Mouse (Mus musculus): ENCODE measurements around the gene Btbd9. TPM values are rescaled to one million over a fixed set of nuclear protein-coding genes. Genes with fewer than 3 reads are reported as not detected.

The Btbd9 gene
- total and polyA plus RNA-seq, 2 experiments from 2014 or later: 85.5 to 138 TPM

DNA sequence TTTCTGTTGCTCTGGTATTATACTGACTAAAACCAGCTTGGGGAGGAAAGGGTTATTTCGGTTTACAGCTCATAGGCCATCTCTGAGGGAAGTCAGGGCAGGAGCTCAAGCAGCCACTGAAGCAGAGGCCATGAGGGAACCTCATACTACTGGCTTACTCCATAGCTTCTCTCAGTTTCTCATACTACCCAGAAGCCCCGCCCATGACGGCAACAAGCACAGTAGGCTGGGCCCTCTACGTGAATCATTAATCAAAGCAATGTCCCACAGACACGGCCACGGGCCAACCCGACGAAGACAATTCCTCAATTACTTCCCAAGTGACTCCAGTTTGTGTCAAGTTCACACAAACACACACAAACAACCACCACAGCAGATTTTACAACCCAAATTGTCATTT, 6.1 kb downstream of the Btbd9 start:
- ATAC-seq (ENCODE audit: low FRiP score) (no peak), DNase-seq (ENCODE audit: low spot score) (no peak)
- TF ChIP-seq CTCF (IDR thresholded peaks at IDR 0.05): no peak
- Histone ChIP-seq H3K4me1 (ENCODE audit: insufficient read depth, low read length) (peaks cover 3% of the 10 kb centered on the region), H3K27ac (ENCODE audit: low read depth, low read length) (no peak overlapping the region), H3K9ac (replicated peaks; ENCODE audit: low read length, poor library complexity, severe bottlenecking) (no peak overlapping the region), H3K27me3 (ENCODE audit: insufficient read depth, low read length) (no peaks in the 10 kb centered on the region), H3K4me2 (ENCODE audit: low read depth, low read length, poor library complexity, severe bottlenecking) (no peak overlapping the region), H3K9me3 (ENCODE audit: low read length) (no peaks in the 10 kb centered on the region), H3K4me3 (ENCODE audit: low read depth, low read length) (no peak overlapping the region), H3K36me3 (ENCODE audit: insufficient read depth, low read length) (no peaks in the 10 kb centered on the region)
- WGBS: 83% methylated on average over 8 of the region's 8 CpGs

DNA sequence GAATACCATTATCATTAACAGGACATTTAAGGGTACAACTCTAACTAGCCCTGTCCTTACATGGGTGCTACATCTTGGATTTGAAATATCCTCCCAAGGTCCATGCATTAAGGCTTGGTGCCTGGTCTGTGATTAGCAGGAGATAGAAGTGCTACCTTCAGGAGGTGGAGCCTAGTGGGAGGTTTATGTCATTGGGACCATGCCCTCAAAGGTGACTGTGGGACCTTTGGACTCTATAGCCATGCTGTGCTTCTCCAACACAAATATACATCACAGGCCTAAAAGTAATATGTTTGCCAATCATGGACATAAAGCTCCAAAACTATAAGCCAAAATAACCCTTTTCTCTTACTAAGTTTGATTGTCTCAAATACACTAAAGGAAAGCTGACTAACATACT, 7.8 kb downstream of the Btbd9 start:
- Histone ChIP-seq H3K4me2 (ENCODE audit: low read depth, low read length, poor library complexity, severe bottlenecking) (no peak overlapping the region), H3K9ac (replicated peaks; ENCODE audit: low read length, poor library complexity, severe bottlenecking) (no peak overlapping the region), H3K27me3 (ENCODE audit: insufficient read depth, low read length) (no peaks in the 10 kb centered on the region), H3K27ac (ENCODE audit: low read depth, low read length) (no peak overlapping the region), H3K4me3 (ENCODE audit: low read depth, low read length) (no peak overlapping the region), H3K9me3 (ENCODE audit: low read length) (no peaks in the 10 kb centered on the region), H3K36me3 (ENCODE audit: insufficient read depth, low read length) (no peaks in the 10 kb centered on the region), H3K4me1 (ENCODE audit: insufficient read depth, low read length) (no peaks in the 10 kb centered on the region)
- DNase-seq (ENCODE audit: low spot score) (no peak), ATAC-seq (ENCODE audit: low FRiP score) (no peak)
- TF ChIP-seq CTCF (IDR thresholded peaks at IDR 0.05): no peak

DNA sequence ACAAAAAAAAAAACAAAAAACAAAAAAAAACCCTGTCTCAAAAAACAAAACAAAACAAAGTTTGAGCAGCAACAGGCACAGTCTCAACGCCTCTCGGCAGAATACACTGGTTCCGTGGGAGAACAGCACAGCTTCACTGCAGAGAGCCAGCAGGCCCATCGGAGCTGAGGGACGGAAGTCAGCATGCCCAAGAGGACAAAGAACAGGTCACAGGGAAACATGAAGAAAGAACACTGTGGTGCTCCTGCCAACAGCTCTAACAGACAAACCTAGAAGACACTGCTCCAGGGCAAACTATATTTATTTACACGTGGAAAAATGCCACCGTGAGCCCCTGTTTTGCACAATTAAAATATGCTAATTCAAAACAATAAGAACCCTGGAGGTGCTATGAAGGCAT, 11.3 kb downstream of the Btbd9 start:
- no peak for DNase-seq (ENCODE audit: low spot score)
- no peak overlapping the region for H3K9ac ChIP-seq (replicated peaks; ENCODE audit: low read length, poor library complexity, severe bottlenecking)
- no peaks in the 10 kb centered on the region for H3K36me3 ChIP-seq (ENCODE audit: insufficient read depth, low read length)
- H3K9me3 ChIP-seq (ENCODE audit: low read length): no peaks in the 10 kb centered on the region
- no peak for TF ChIP-seq CTCF (IDR thresholded peaks at IDR 0.05)
- no peak for ATAC-seq (ENCODE audit: low FRiP score)
- no peaks in the 10 kb centered on the region for H3K27me3 ChIP-seq (ENCODE audit: insufficient read depth, low read length)
- no peak overlapping the region for H3K4me3 ChIP-seq (ENCODE audit: low read depth, low read length)
- no peak overlapping the region for H3K4me2 ChIP-seq (ENCODE audit: low read depth, low read length, poor library complexity, severe bottlenecking)
- WGBS: 80% methylated on average over 7 of the region's 7 CpGs
- no peaks in the 10 kb centered on the region for H3K4me1 ChIP-seq (ENCODE audit: insufficient read depth, low read length)
- no peak overlapping the region for H3K27ac ChIP-seq (ENCODE audit: low read depth, low read length)

DNA sequence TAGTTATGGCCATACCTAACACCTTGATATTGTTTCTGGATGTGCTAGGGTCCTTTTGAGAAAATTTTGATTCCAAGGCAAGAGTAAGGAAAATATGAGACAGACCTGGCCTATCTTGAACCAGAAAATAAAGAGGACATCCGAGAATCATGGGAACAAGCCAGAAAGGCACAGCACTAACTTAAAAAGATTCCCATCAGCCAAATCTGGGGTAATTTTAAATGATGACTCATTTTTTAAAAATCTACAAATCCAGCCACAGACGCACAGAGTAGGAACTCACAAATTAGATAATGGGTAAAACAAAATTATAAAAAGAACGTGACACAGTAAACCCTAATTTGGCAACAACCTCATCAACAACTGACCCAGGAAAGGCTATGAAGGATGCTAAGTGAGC, 11.9 kb downstream of the Btbd9 start:
- 92% methylated on average over 3 of the region's 3 CpGs for WGBS
- no peaks in the 10 kb centered on the region for H3K4me1 ChIP-seq (ENCODE audit: insufficient read depth, low read length)
- H3K9ac ChIP-seq (replicated peaks; ENCODE audit: low read length, poor library complexity, severe bottlenecking): no peak overlapping the region
- H3K27ac ChIP-seq (ENCODE audit: low read depth, low read length): no peak overlapping the region
- H3K36me3 ChIP-seq (ENCODE audit: insufficient read depth, low read length): no peaks in the 10 kb centered on the region
- DNase-seq (ENCODE audit: low spot score): no peak
- no peak for TF ChIP-seq CTCF (IDR thresholded peaks at IDR 0.05)
- ATAC-seq (ENCODE audit: low FRiP score): no peak
- no peaks in the 10 kb centered on the region for H3K27me3 ChIP-seq (ENCODE audit: insufficient read depth, low read length)
- H3K9me3 ChIP-seq (ENCODE audit: low read length): no peaks in the 10 kb centered on the region
- no peak overlapping the region for H3K4me3 ChIP-seq (ENCODE audit: low read depth, low read length)
- H3K4me2 ChIP-seq (ENCODE audit: low read depth, low read length, poor library complexity, severe bottlenecking): no peak overlapping the region

DNA sequence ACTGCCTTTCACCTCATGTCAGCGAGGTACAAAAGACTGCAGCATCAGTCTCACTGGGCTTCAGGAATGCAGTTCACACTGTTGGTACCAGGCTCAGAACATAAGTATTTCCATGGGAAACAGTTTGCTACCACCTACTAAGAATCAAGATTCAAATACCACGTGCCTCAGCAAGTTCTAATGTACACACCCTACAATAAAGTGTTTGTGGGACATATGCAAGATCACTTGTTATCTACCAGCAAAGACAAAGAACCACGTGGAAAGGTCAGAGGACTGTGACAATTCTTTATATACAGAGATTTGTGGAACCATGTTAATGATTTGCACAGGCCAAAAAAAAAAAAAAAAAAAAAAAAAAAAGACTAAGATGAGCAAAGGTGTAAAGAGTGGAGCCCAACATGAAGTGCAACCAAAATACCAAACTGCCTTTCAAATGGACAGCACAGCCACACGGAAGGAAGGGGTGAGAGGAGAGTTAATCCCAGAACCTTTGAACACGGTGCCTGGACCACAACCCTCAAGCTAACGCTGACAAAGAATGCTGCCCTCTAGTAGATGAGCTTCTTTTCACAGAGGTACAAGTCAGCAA, 12.7 kb downstream of the Btbd9 start:
- H3K9ac ChIP-seq (replicated peaks; ENCODE audit: low read length, poor library complexity, severe bottlenecking): no peak overlapping the region
- DNase-seq (ENCODE audit: low spot score): no peak
- H3K27ac ChIP-seq (ENCODE audit: low read depth, low read length): no peak overlapping the region
- no peak for TF ChIP-seq CTCF (IDR thresholded peaks at IDR 0.05)
- 74% methylated on average over 6 of the region's 6 CpGs for WGBS
- no peak overlapping the region for H3K4me2 ChIP-seq (ENCODE audit: low read depth, low read length, poor library complexity, severe bottlenecking)
- no peaks in the 10 kb centered on the region for H3K9me3 ChIP-seq (ENCODE audit: low read length)
- H3K4me3 ChIP-seq (ENCODE audit: low read depth, low read length): no peak overlapping the region
- no peaks in the 10 kb centered on the region for H3K4me1 ChIP-seq (ENCODE audit: insufficient read depth, low read length)
- ATAC-seq (ENCODE audit: low FRiP score): no peak
- no peaks in the 10 kb centered on the region for H3K27me3 ChIP-seq (ENCODE audit: insufficient read depth, low read length)
- no peaks in the 10 kb centered on the region for H3K36me3 ChIP-seq (ENCODE audit: insufficient read depth, low read length)

DNA sequence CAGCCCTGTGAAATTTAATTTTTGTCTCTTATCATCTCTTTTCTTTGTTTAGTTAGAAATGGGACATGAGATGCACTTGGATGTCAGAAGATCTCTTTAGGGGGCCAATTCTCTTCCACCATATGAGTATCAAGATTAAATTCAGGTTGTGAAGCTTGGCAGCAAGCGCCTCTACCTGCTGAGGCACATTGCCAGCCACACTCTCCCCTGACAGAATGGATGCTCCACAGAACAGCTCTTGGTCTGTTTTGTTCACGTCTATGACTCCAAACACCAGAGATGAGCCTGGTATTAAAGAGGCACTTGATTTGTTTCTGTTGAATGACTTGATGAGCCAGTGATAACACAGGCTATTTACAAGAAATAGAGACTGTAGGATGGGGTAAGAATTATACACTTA, 13.5 kb downstream of the Btbd9 start:
- H3K27me3 ChIP-seq (ENCODE audit: insufficient read depth, low read length): no peaks in the 10 kb centered on the region
- no peak overlapping the region for H3K9ac ChIP-seq (replicated peaks; ENCODE audit: low read length, poor library complexity, severe bottlenecking)
- no peaks in the 10 kb centered on the region for H3K4me1 ChIP-seq (ENCODE audit: insufficient read depth, low read length)
- 91% methylated on average over 2 of the region's 2 CpGs for WGBS
- H3K36me3 ChIP-seq (ENCODE audit: insufficient read depth, low read length): no peaks in the 10 kb centered on the region
- TF ChIP-seq CTCF (IDR thresholded peaks at IDR 0.05): no peak
- ATAC-seq (ENCODE audit: low FRiP score): no peak
- no peak overlapping the region for H3K4me3 ChIP-seq (ENCODE audit: low read depth, low read length)
- H3K9me3 ChIP-seq (ENCODE audit: low read length): no peaks in the 10 kb centered on the region
- no peak overlapping the region for H3K27ac ChIP-seq (ENCODE audit: low read depth, low read length)
- no peak for DNase-seq (ENCODE audit: low spot score)
- H3K4me2 ChIP-seq (ENCODE audit: low read depth, low read length, poor library complexity, severe bottlenecking): no peak overlapping the region

All from midbrain, postnatal 0 days (tissue).